Mouse (Mus musculus) intestine, embryonic 15.5 days (tissue): ENCODE measurements at regions not wholly inside any gene's neighbourhood (a gene's known extent, or its start where the extent isn't known, plus 50 kb on each side); places are given as distances from the start of the nearest gene placed in this dataset.
A peak's percentile ranks its signal among the peaks of the same experiment; 100 is the strongest.
"Not testable (repeated sequence)": the region's sequence is repeated elsewhere in the genome, so short reads cannot be mapped to it uniquely, and the experiment has no call there.

ENCODE experiments used
- ATAC-seq: fragments of 200-750 bp; cut with Nextera tagmentation; 2 replicates; pipeline ENCODE4 v1.8.0; 2017; ENCODE audit warnings: moderate TSS enrichment, moderate library complexity
- H3K27ac ChIP-seq: fragments of 300-500 bp; sonication (generic); 2 replicates; pipeline ENCODE4 v1.5.1; 2015; ENCODE audit warnings: mild to moderate bottlenecking, inconsistent platforms
- H3K27me3 ChIP-seq: fragments of 300-500 bp; sonication (generic); replicated peaks from 2 replicates; pipeline ENCODE4 v1.6.1; 2015; ENCODE audit warnings: inconsistent platforms
- H3K36me3 ChIP-seq: fragments of 300-500 bp; sonication (generic); 2 replicates; pipeline ENCODE4 v1.6.1; 2015; ENCODE audit warnings: inconsistent platforms
- H3K4me1 ChIP-seq: fragments of 300-500 bp; sonication (generic); replicated peaks from 2 replicates; pipeline ENCODE4 v1.6.1; 2015; ENCODE audit warnings: inconsistent platforms
- H3K4me2 ChIP-seq: fragments of 300-500 bp; sonication (generic); replicated peaks from 2 replicates; pipeline ENCODE4 v1.6.1; 2015; ENCODE audit warnings: mild to moderate bottlenecking, inconsistent platforms
- H3K4me3 ChIP-seq: fragments of 300-500 bp; sonication (generic); replicated peaks from 2 replicates; pipeline ENCODE4 v1.5.1; 2015; ENCODE audit warnings: inconsistent platforms
- H3K9ac ChIP-seq: fragments of 300-500 bp; sonication (generic); 2 replicates; pipeline ENCODE4 v1.6.1; 2015; ENCODE audit warnings: inconsistent platforms
- H3K9me3 ChIP-seq: fragments of 300-500 bp; sonication (generic); 2 replicates; pipeline ENCODE4 v1.6.1; 2016; ENCODE audit warnings: inconsistent platforms
- WGBS: fragments of 180-500 bp; shearing (Covaris S2); methylation state at CpG from one replicate; pipeline ENCODE4 v1.1.7; 2015; 5-methylcytosine and 5-hydroxymethylcytosine counted together

- H3K27me3 ChIP-seq, result no peaks in the 10 kb centered on the region
- H3K9ac ChIP-seq, result no peak overlapping the region
- no peaks in the 10 kb centered on the region for H3K36me3 ChIP-seq
- no peaks in the 10 kb centered on the region for H3K4me1 ChIP-seq
- no peak overlapping the region for H3K27ac ChIP-seq
- peak overlapping the region; percentile 34; the same call in 1 of the 2 replicates for H3K4me2 ChIP-seq
- H3K4me3 ChIP-seq, result no peak overlapping the region
- peak; percentile 43; the same call in 1 of the 2 replicates for ATAC-seq
- 7% methylated on average over 9 of the region's 9 CpGs for WGBS
- no peaks in the 10 kb centered on the region for H3K9me3 ChIP-seq
Observed at GRCm38 (mm10) chr16:54983759-54984218, 314.0 kb downstream of the Zpld1 start.

- Histone ChIP-seq H3K9me3 (no peaks in the 10 kb centered on the region), H3K9ac (no peak overlapping the region), H3K27me3 (no peaks in the 10 kb centered on the region), H3K4me2 (no peak overlapping the region), H3K4me3 (no peak overlapping the region), H3K27ac (no peak overlapping the region), H3K4me1 (no peaks in the 10 kb centered on the region), H3K36me3 (no peaks in the 10 kb centered on the region)
- 79% methylated on average over 6 of the region's 6 CpGs for WGBS
- no peak for ATAC-seq
Observed at GRCm38 (mm10) chr16:54970356-54970755, 327.4 kb downstream of the Zpld1 start.

DNA sequence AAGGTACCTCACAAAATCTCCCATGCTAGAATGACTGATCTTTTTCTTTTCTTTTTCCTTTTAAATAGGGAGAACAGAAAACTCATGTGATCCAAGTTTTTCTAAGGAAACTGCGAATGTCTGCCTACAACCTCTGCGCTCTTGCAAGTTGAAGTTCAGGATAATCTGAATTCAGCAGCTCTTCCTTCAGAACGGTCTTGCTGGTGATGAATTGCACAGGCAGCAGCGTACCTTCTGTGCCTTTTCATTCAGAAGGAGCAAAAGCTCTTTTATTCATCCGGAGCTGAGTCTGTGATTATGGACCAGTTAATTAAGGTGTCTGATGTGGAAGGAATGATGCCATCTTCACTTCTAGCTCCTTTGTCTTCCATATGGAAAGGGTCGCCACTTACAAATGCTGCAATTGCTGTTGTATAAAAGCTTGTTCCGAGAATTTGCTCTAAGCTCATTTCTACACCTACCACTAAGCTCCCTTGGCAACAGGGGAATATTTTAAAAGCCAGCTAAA lies 353.9 kb downstream of the Zpld1 start:
- Histone ChIP-seq H3K9me3 (no peaks in the 10 kb centered on the region), H3K36me3 (no peaks in the 10 kb centered on the region), H3K4me2 (no peak overlapping the region), H3K27me3 (no peaks in the 10 kb centered on the region), H3K4me3 (no peak overlapping the region), H3K27ac (no peak overlapping the region), H3K4me1 (no peaks in the 10 kb centered on the region), H3K9ac (no peak overlapping the region)
- no peak for ATAC-seq
- 83% methylated on average over 7 of the region's 7 CpGs for WGBS

GRCm38 (mm10) chr16:54928259-54928658 lies 369.5 kb downstream of the Zpld1 start:
- H3K36me3 ChIP-seq, result no peaks in the 10 kb centered on the region
- ATAC-seq, result no peak
- H3K4me1 ChIP-seq, result no peaks in the 10 kb centered on the region
- no peaks in the 10 kb centered on the region for H3K27me3 ChIP-seq
- no peak overlapping the region for H3K4me3 ChIP-seq
- H3K4me2 ChIP-seq, result no peak overlapping the region
- 74% methylated on average over 3 of the region's 3 CpGs for WGBS
- no peaks in the 10 kb centered on the region for H3K9me3 ChIP-seq
- H3K27ac ChIP-seq, result no peak overlapping the region
- no peak overlapping the region for H3K9ac ChIP-seq

DNA sequence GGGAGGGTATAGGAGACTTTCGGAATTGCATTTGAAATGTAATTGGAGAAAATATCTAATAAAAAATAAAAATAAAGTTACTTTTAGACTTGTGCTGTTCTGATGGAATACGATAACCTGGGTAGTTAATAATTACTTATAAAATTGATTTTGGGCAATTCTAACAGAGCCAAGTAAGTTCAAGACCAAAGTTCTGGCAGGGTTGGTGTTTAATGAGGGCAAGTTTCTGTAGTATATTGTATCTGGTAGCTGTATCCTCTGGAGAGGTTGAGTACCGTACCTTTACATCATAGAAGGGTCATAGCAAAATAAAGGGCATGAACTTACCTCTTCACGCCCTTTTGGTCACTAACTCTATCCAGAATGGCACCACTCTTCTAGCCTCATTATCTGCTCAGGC lies 394.9 kb downstream of the Zpld1 start:
- H3K27me3 ChIP-seq, result no peaks in the 10 kb centered on the region

DNA sequence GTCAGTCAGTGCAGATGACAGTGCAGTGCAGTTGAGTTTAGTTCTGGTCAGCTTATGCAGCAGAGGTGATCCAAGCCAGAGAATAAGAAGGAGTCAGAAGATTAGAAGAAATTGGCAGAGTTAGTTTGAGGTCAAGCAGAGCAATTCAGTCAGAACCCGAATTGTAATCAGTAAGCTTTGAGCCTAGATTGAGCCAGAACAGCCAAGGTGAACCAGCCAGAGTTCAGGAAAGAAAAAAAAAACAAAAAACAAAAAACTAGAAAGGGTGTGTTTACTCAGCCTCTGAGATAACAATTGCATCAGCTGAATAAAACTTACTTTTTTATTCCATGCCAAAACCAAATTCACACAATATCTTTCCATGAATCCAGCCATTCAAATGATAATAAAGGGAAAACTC lies 396.3 kb downstream of the Zpld1 start:
- H3K36me3 ChIP-seq, result no peaks in the 10 kb centered on the region
- ATAC-seq, result no peak
- no peak overlapping the region for H3K27ac ChIP-seq
- H3K27me3 ChIP-seq, result no peaks in the 10 kb centered on the region
- H3K4me3 ChIP-seq, result no peak overlapping the region
- no peak overlapping the region for H3K4me2 ChIP-seq
- no peak overlapping the region for H3K9ac ChIP-seq
- 74% methylated on average over 1 of the region's 1 CpGs for WGBS
- no peaks in the 10 kb centered on the region for H3K4me1 ChIP-seq
- H3K9me3 ChIP-seq, result no peaks in the 10 kb centered on the region

More for the DNA sequence above, 394.9 kb downstream of the Zpld1 start:
- Histone ChIP-seq H3K4me2 (no peak overlapping the region), H3K27ac (no peak overlapping the region), H3K4me1 (no peaks in the 10 kb centered on the region), H3K9me3 (no peaks in the 10 kb centered on the region), H3K9ac (no peak overlapping the region), H3K36me3 (no peaks in the 10 kb centered on the region), H3K4me3 (no peak overlapping the region)
- 86% methylated on average over 4 of the region's 4 CpGs for WGBS
- no peak for ATAC-seq

- ATAC-seq, result no peak
- Histone ChIP-seq H3K9me3 (no peaks in the 10 kb centered on the region), H3K36me3 (no peaks in the 10 kb centered on the region), H3K4me2 (no peak overlapping the region), H3K27ac (no peak overlapping the region), H3K4me3 (no peak overlapping the region), H3K27me3 (no peaks in the 10 kb centered on the region), H3K9ac (no peak overlapping the region), H3K4me1 (no peaks in the 10 kb centered on the region)
- WGBS, result 87% methylated on average over 5 of the region's 5 CpGs
Observed at GRCm38 (mm10) chr16:54894661-54895060, 403.1 kb downstream of the Zpld1 start.

DNA sequence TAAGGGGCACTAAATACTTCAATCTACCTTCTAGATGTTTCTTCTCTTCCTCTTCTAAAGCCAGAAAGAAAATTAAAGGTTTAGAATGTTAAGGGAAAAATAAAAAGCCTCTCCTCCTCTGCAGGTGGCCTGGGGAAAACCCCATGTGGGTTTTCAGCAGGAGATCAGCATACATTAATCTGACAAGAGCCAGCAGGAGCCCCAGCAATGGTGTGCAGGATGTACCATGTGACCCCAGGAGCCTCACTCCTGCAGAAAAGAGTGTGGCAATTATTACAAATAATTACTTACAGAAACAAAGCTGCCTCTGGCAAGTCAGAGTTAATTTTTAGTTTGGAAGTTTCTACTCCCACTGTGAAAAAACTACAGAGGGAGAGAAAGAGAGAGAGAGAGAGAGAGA lies 440.4 kb downstream of the Zpld1 start:
- Histone ChIP-seq H3K27me3 (no peaks in the 10 kb centered on the region), H3K4me3 (no peak overlapping the region), H3K27ac (no peak overlapping the region), H3K4me1 (no peaks in the 10 kb centered on the region), H3K36me3 (no peaks in the 10 kb centered on the region), H3K9me3 (no peaks in the 10 kb centered on the region), H3K4me2 (no peak overlapping the region), H3K9ac (no peak overlapping the region)
- ATAC-seq, result no peak

GRCm38 (mm10) chr16:54842996-54843395 lies 454.8 kb downstream of the Zpld1 start:
- H3K4me3 ChIP-seq, H3K4me1 ChIP-seq, H3K9me3 ChIP-seq, ATAC-seq, H3K27ac ChIP-seq, H3K9ac ChIP-seq, H3K27me3 ChIP-seq, H3K36me3 ChIP-seq, H3K4me2 ChIP-seq: not testable (repeated sequence)
- WGBS, result 81% methylated on average over 4 of the region's 4 CpGs
